Mouse (Mus musculus) T-helper 17 cell (primary cell): ENCODE results near the gene Bloc1s5.

Source experiments
- in situ Hi-C, 2 experiments: fragments of 300-600 bp; cut with MboI, MseI; formaldehyde crosslinking; loops; 1 replicate in 1 of 2; 2 replicates in 1 of 2; pipeline ENCODE4 v1.15.1; 2025; ENCODE audit warnings: high pct_unique_total_duplicates in 2 of 2

The Bloc1s5 gene

DNA sequence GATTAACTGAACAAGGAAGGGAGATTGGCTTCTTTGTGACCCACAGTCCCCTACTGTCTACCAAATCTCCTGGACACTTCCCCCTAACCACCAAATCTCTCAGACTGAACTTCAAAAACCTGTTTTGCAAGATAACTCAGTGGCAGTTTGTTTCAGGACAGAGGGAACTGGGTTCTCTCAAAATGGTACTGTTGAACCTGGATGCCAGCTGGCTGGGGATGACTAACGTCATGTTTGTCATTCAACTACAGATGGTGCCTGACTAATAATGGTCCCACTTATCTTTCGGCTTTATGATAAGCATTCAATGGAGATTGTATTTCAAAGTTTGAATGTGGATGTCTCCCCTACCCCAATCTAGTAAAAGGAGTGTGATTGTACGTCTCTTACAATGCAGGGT, 60.2 kb downstream of the Bloc1s5 start:
- in situ Hi-C loops, result no loop called here

- in situ Hi-C loops, result no loop called here
Observed at GRCm38 (mm10) chr13:38573281-38573680, 61.6 kb downstream of the Bloc1s5 start.

DNA sequence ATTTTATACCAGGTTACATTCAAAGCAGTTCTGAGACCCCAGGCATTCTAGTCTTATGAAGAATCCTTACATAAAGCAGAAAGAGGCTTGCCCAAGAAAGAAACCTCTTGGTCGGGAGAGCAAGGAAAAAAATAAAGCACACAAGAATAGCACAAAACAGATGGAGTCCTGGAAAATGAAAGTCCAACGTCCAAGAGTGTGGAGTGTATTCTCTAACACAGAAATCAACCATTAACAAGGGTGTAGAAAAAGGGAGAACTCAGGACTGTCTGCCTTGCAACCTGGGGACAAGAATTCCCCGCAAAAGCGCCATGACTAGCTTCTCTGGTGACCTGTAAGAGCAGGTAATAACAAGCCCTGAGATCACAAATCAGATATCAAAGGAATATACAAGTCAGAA, 69.7 kb downstream of the Bloc1s5 start:
- in situ Hi-C loops, result no loop called here

DNA sequence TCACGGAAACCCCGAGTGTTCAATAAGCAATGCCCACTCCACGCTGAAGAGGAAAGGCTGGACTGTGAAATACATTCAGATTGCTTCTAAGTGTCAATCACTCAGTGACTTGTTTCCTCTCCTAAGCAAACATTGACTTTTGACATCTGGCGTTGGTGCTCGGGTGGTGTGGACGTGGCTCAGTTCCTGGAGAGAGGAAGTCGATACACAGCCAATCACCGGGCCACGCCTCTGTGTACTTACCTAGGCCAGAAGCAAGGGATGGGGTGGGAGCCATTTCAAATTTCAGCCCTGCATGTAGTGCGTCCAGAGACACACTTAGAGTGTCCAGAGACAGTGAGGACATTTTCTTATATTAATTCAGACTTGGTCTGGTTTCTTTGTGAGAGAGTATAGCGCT, 80.3 kb downstream of the Bloc1s5 start:
- in situ Hi-C loops, result no loop called here

- in situ Hi-C loops, result no loop called here
Observed at GRCm38 (mm10) chr13:38554210-38554609, 80.7 kb downstream of the Bloc1s5 start.

GRCm38 (mm10) chr13:38548681-38549080, 86.2 kb downstream of the Bloc1s5 start:
- in situ Hi-C loops, result no loop called here

- in situ Hi-C loops, result no loop called here
Observed at GRCm38 (mm10) chr13:38547717-38548116, 87.2 kb downstream of the Bloc1s5 start.

DNA sequence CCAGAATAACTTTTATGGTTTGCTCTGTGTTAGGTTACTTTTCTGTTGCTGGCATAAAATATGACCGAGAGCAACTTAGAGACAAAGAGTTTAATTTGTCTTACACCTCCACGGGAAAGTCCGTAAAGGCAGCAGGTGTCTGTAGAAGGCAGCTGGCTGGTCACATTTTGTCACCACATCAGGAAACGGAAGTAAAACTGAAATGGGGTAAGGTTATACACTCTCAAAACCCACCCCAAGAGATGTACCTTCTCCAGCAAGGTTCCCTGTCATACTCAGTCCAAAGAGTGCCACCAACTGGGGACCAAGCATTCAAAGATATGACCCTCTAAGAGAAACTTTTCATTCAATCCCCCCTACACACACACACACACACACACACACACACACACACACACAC, 88.2 kb downstream of the Bloc1s5 start:
- in situ Hi-C loops, result no loop called here

- in situ Hi-C loops, result no loop called here
Observed at GRCm38 (mm10) chr13:38545460-38545859, 89.4 kb downstream of the Bloc1s5 start.

GRCm38 (mm10) chr13:38544769-38545445, 90.0 kb downstream of the Bloc1s5 start:
- in situ Hi-C loops, result no loop called here

GRCm38 (mm10) chr13:38543455-38544125, 91.3 kb downstream of the Bloc1s5 start:
- in situ Hi-C loops, result no loop called here
